Mouse (Mus musculus) layer of hippocampus, adult 9-11 months (tissue): ENCODE data around the gene Itga10.
A peak's percentile ranks its signal among the peaks of the same experiment; 100 is the strongest.
"Not testable (repeated sequence)": the region's sequence is repeated elsewhere in the genome, so short reads cannot be mapped to it uniquely, and the experiment has no call there.

Experiments used
- DNase-seq: peaks from one replicate; pipeline ENCODE4 v3.0.0; 2022

The Itga10 gene

GRCm38 (mm10) chr3:96634928-96635879, 10.2 kb upstream of the Itga10 start, which contains the start of the genes Pex11b and Gm42957:
Pex11b (plus strand) TSS chr3:96635376.
Gm42957 (plus strand) TSS chr3:96635474.
- peak; percentile 85 for DNase-seq

GRCm38 (mm10) chr3:96635906-96636305, 9.5 kb upstream of the Itga10 start:
- DNase-seq = no peak

- no peak for DNase-seq
Measured at GRCm38 (mm10) chr3:96636448-96636847, 8.9 kb upstream of the Itga10 start.

GRCm38 (mm10) chr3:96639219-96639618, 6.2 kb upstream of the Itga10 start:
- DNase-seq = peak; percentile 35

- no peak for DNase-seq
Measured at GRCm38 (mm10) chr3:96647365-96647764, 2.0 kb downstream of the Itga10 start.

GRCm38 (mm10) chr3:96660901-96661300, 15.5 kb downstream of the Itga10 start:
- DNase-seq = no peak

- DNase-seq = no peak
Measured at GRCm38 (mm10) chr3:96662731-96663316, 17.4 kb downstream of the Itga10 start.

GRCm38 (mm10) chr3:96663432-96664239, 18.3 kb downstream of the Itga10 start:
- peak; percentile 72 for DNase-seq

GRCm38 (mm10) chr3:96665732-96666363, 20.5 kb downstream of the Itga10 start:
- not testable (repeated sequence) for DNase-seq

GRCm38 (mm10) chr3:96666916-96667315, 21.5 kb downstream of the Itga10 start:
- DNase-seq = no peak

GRCm38 (mm10) chr3:96667316-96667715, 21.9 kb downstream of the Itga10 start:
- DNase-seq = no peak

- no peak for DNase-seq
Measured at GRCm38 (mm10) chr3:96668424-96669067, 23.2 kb downstream of the Itga10 start.

GRCm38 (mm10) chr3:96669727-96670468, 24.5 kb downstream of the Itga10 start, which contains the start of gene Ankrd35:
Ankrd35 (plus strand) TSS chr3:96670131.
- peak; percentile 63 for DNase-seq

GRCm38 (mm10) chr3:96671519-96671918, 26.1 kb downstream of the Itga10 start:
- DNase-seq = no peak

- no peak for DNase-seq
Measured at GRCm38 (mm10) chr3:96673514-96673913, 28.1 kb downstream of the Itga10 start.

GRCm38 (mm10) chr3:96674442-96674841, 29.1 kb downstream of the Itga10 start:
- DNase-seq = no peak

GRCm38 (mm10) chr3:96675171-96675570, 29.8 kb downstream of the Itga10 start:
- no peak for DNase-seq

- no peak for DNase-seq
Measured at GRCm38 (mm10) chr3:96675690-96676089, 30.3 kb downstream of the Itga10 start.

GRCm38 (mm10) chr3:96678456-96678855, 33.1 kb downstream of the Itga10 start:
- no peak for DNase-seq

GRCm38 (mm10) chr3:96679159-96679674, 33.8 kb downstream of the Itga10 start:
- no peak for DNase-seq
